Mouse (Mus musculus): ENCODE measurements around the gene Mrm1. TPM values are rescaled to one million over a fixed set of nuclear protein-coding genes. Genes with fewer than 3 reads are reported as not detected.
"Not testable (repeated sequence)": the region's sequence is repeated elsewhere in the genome, so short reads cannot be mapped to it uniquely, and the experiment has no call there.

The Mrm1 gene
- total and polyA plus RNA-seq, 2 experiments from 2014 or later, result 13.1 to 15.5 TPM

DNA sequence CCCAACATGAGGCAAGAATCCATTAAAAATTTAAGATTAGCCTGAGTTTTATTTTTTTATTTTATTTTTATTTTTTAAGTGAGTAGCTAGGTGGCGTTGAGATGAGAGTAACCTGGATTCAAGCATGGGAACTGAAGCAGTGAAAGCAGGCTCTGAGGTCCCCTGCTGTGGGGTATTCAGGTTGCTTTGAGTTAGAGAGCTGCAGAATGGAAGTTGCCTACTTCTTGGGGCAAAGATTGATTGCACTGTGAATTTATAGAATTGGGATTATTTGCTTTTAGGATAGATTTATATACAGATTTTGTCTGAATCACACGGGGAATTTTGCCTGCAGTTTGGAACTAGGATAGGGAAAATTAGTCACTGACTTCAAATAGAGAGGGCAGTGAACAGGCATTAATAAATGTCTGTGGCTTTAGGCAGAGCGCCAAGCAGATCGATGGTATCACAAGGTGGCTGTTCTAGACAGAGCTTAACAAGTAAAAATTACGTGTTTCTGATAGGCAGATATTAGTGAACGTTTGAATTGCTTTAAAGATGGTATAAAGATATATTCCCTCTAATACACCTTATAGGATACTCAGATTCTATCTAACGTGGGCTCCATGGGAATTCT lies 28.3 kb upstream of the Mrm1 start:
- 91% methylated on average over 7 of the region's 7 CpGs for WGBS
- no peak for ATAC-seq (ENCODE audit: low FRiP score)
- no peak for TF ChIP-seq CTCF (IDR thresholded peaks at IDR 0.05)
- peaks cover 22% of the 10 kb centered on the region for H3K36me3 ChIP-seq (ENCODE audit: insufficient read depth, low read length)
- H3K4me1 ChIP-seq (ENCODE audit: insufficient read depth, low read length), result no peaks in the 10 kb centered on the region
- no peak overlapping the region for H3K9ac ChIP-seq (replicated peaks; ENCODE audit: low read length, poor library complexity, severe bottlenecking)
- H3K4me2 ChIP-seq (ENCODE audit: low read depth, low read length, poor library complexity, severe bottlenecking), result no peak overlapping the region
- H3K4me3 ChIP-seq (ENCODE audit: low read depth, low read length), result no peak overlapping the region
- no peak overlapping the region for H3K27ac ChIP-seq (ENCODE audit: low read depth, low read length)
- no peaks in the 10 kb centered on the region for H3K27me3 ChIP-seq (ENCODE audit: insufficient read depth, low read length)
- H3K9me3 ChIP-seq (ENCODE audit: low read length), result no peaks in the 10 kb centered on the region
- DNase-seq (ENCODE audit: low spot score), result no peak

DNA sequence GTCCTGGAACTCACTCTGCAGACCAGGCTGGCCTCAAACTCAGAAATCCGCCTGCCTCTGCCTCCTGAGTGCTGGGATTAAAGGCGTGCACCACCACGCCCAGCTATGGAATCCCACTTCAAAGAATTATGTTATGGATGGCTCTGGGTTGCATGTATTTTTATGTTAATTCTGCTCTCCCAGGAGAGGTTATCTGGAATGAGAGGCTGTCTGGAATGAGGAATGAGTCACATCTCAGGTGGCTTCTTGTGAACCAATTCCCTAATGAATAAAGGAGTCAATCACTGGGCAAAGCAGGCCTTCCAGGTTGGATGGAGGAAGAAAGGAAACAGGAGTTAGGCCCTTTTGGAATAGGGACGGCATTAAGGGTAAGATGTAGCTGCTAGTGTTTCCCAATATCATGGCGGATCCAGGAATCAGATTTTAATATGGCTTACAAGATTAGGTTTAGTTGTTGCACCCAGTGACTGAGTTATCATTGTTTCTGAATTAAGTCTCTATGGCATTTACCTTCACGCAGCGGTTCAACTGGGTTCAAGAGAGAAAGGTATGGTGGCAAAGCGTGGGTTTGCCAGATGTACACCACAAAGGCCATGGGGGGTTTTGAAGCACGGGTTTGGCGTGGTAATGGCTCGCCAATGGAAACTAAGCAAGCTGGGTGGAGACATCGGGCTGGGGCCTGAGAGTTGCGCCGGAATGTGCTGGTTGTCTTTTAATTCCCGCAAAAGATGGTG lies 27.6 kb upstream of the Mrm1 start:
- Histone ChIP-seq H3K4me3 (ENCODE audit: low read depth, low read length) (no peak overlapping the region), H3K9me3 (ENCODE audit: low read length) (no peaks in the 10 kb centered on the region), H3K9ac (replicated peaks; ENCODE audit: low read length, poor library complexity, severe bottlenecking) (no peak overlapping the region), H3K27ac (ENCODE audit: low read depth, low read length) (no peak overlapping the region), H3K27me3 (ENCODE audit: insufficient read depth, low read length) (no peaks in the 10 kb centered on the region), H3K36me3 (ENCODE audit: insufficient read depth, low read length) (peaks cover 20% of the 10 kb centered on the region), H3K4me1 (ENCODE audit: insufficient read depth, low read length) (no peaks in the 10 kb centered on the region), H3K4me2 (ENCODE audit: low read depth, low read length, poor library complexity, severe bottlenecking) (no peak overlapping the region)
- 94% methylated on average over 15 of the region's 15 CpGs for WGBS
- no peak for ATAC-seq (ENCODE audit: low FRiP score)
- no peak for DNase-seq (ENCODE audit: low spot score)
- no peak for TF ChIP-seq CTCF (IDR thresholded peaks at IDR 0.05)

DNA sequence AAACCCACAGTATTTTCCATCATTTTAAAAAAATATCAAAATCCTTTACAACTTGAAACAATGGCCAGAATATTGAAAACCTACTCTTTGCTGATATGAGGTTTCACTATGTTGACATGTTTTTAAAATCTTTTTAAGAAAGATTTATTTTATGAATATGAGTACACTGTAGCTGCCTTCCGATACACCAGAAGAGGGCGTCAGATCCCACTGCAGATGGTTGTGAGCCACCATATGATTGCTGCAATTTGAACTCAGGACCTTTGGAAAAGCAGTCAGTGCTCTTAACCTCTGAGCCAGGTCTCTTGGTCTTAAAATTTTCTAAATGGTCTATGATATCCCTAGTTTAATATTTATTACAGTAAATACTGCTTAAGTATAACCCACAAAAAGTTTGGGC lies 20.0 kb upstream of the Mrm1 start:
- ATAC-seq (ENCODE audit: low FRiP score), result no peak
- Histone ChIP-seq H3K4me1 (ENCODE audit: insufficient read depth, low read length) (no peaks in the 10 kb centered on the region), H3K4me3 (ENCODE audit: low read depth, low read length) (no peak overlapping the region), H3K27me3 (ENCODE audit: insufficient read depth, low read length) (no peaks in the 10 kb centered on the region), H3K9ac (replicated peaks; ENCODE audit: low read length, poor library complexity, severe bottlenecking) (no peak overlapping the region), H3K36me3 (ENCODE audit: insufficient read depth, low read length) (peaks cover 32% of the 10 kb centered on the region), H3K4me2 (ENCODE audit: low read depth, low read length, poor library complexity, severe bottlenecking) (no peak overlapping the region), H3K27ac (ENCODE audit: low read depth, low read length) (no peak overlapping the region), H3K9me3 (ENCODE audit: low read length) (no peaks in the 10 kb centered on the region)
- TF ChIP-seq CTCF (IDR thresholded peaks at IDR 0.05), result peak; percentile 22; the same call in 1 of the 2 replicates
- WGBS, result 97% methylated on average over 2 of the region's 2 CpGs
- DNase-seq (ENCODE audit: low spot score), result no peak

DNA sequence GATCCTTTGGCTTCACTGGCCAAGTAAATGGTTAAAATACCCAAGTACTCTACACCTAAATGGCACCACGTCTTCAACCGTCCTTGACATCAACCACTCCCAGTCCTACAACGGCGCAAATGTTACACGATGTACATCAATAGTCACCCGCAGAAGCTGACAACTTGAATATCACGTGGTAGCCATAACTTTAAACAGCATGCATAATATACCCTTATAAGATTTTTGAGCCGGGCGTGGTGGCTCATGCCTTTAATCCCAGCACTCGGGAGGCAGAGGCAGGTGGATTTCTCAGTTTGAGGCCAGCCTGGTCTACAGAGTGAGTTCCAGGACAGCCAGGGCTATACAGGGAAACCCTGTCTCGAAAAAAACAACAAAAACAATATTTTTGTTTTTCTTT lies 10.2 kb upstream of the Mrm1 start:
- peaks cover 23% of the 10 kb centered on the region for H3K36me3 ChIP-seq (ENCODE audit: insufficient read depth, low read length)
- not testable (repeated sequence) for H3K4me1 ChIP-seq (ENCODE audit: insufficient read depth, low read length); H3K9me3 ChIP-seq (ENCODE audit: low read length); H3K27me3 ChIP-seq (ENCODE audit: insufficient read depth, low read length); DNase-seq (ENCODE audit: low spot score); ATAC-seq (ENCODE audit: low FRiP score); H3K9ac ChIP-seq (replicated peaks; ENCODE audit: low read length, poor library complexity, severe bottlenecking)
- peak overlapping the region; percentile 69; the same call in 1 of the 2 replicates for H3K4me3 ChIP-seq (ENCODE audit: low read depth, low read length)
- 78% methylated on average over 11 of the region's 11 CpGs for WGBS
- H3K27ac ChIP-seq (ENCODE audit: low read depth, low read length), result peak overlapping the region; percentile 67
- peak overlapping the region; percentile 90 for H3K4me2 ChIP-seq (ENCODE audit: low read depth, low read length, poor library complexity, severe bottlenecking)

DNA sequence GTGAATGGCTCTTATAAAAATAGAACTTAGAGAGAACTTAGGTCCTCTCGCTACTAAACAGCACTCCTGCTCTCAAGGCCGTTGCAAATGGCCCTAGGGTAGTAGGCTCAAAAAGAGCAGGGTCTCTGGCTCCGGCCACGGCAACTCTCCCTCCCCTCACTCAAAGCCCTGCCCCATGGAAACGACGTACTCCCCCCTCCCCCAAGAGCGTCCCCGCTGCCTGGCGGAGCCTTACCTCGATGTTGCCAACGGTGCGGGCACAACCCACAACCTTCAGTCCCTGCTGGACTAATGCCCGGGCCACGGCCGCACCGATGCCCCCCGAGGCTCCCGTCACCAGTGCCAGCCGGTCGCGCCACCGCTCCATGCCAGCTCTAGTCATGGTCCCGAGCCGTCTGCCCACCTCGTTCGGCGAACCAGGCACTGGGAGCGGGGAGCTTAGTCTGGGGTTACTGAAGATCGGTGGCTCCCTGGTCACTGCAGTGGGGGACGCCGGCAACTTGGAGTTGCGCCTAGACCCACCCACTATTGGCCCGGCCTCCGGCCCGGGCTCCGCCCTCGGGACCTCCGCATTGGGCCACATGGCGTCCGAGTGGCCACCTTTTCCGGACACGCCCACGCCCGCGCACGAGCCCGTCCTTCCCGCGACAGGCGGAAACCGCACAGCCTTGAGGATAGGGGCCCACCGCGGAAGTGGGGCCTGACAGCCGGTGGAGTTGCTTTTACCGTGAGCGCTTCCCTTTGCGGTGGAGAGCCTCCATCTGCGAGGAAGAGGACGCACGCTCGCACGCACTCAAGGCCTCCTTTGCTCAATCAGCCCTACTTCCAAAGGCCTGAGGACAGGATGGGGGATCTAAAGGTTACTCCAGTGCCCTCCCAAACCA lies 9.4 kb upstream of the Mrm1 start, which contains the start of gene Dhrs11:
TSS of gene Dhrs11 (minus strand) at position 479 of the 884 bp plus-strand sequence.
- H3K36me3 ChIP-seq (ENCODE audit: insufficient read depth, low read length), result peaks cover 16% of the 10 kb centered on the region
- peak within 1 kb of the TSS; percentile 70 for H3K9ac ChIP-seq (replicated peaks; ENCODE audit: low read length, poor library complexity, severe bottlenecking)
- no peak for TF ChIP-seq CTCF (IDR thresholded peaks at IDR 0.05)
- H3K27me3 ChIP-seq (ENCODE audit: insufficient read depth, low read length), result no peaks in the 10 kb centered on the region
- WGBS, result under 1% methylated on average over 59 of the region's 62 CpGs
- peak within 1 kb of the TSS; percentile 90 for H3K4me2 ChIP-seq (ENCODE audit: low read depth, low read length, poor library complexity, severe bottlenecking)
- DNase-seq (ENCODE audit: low spot score) (peak; percentile 86), ATAC-seq (ENCODE audit: low FRiP score) (peak; percentile 87)
- no peaks in the 10 kb centered on the region for H3K9me3 ChIP-seq (ENCODE audit: low read length)
- peak within 1 kb of the TSS; percentile 69 for H3K4me3 ChIP-seq (ENCODE audit: low read depth, low read length)
- peak within 1 kb of the TSS; percentile 67 for H3K27ac ChIP-seq (ENCODE audit: low read depth, low read length)
- H3K4me1 ChIP-seq (ENCODE audit: insufficient read depth, low read length), result no peaks in the 10 kb centered on the region
